Mouse (Mus musculus): ENCODE results near the gene Stk10.
A peak's percentile ranks its signal among the peaks of the same experiment; 100 is the strongest.
"Not testable (repeated sequence)": the region's sequence is repeated elsewhere in the genome, so short reads cannot be mapped to it uniquely, and the experiment has no call there.

Stk10 gene

DNA sequence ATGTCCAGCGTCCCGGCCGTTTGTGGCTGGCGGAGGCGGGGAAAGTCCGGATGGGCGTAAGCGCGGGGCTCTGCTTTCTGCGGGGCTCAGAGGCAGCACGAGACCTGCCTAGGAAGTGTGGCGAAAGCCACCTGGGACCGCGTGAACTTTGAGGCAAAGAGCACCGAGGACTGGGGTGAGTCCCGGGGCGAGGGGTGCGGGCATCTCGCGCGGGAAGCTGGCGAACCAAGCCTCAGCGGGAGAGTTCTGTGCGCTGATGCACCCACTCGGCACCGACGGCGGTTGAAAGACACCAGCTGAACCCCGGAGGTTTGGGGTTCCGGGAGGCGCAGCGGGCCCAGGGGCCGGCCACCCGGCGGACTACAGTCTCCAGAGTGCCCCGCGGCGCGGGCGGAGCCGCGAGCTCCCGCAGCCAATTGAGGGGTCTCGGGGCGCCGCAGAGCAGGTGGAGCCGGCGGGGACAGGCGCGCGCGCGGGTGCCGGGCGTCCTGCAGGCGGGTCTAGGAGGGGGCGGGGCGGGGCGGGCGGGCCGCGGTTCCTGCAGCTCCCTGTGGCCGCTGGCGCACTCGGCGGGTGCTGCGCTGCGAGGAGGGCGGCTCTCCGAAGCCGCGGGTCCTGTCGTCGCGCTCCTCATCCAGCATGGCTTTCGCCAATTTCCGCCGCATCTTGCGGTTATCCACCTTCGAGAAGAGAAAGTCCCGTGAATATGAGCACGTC lies at the start of gene Stk10:
Gene Stk10 (plus strand): TSS at position 541 of the 717 bp plus-strand sequence.
- peak; percentile 94 to 95 for DNase-seq

DNA sequence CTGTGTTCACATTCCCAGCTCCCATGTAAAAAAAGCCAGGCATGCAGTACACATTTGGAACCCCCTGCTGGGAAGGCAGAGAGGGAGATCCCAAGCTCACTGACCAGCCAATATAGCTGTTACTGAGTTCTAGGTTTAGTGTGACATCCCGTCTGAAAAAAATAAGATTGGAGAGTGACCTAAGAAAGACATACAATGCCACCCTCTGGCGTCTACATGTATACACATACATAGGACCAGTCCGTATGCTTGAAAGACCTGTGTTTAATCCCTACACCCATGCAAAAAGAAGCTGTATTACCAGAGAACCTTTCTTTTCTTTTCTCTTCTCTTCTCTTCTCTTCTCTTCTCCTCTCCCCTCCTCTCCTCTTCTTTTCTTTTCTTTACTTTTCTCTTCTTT lies 47.8 kb upstream of the Stk10 start:
- DNase-seq = no peak

DNA sequence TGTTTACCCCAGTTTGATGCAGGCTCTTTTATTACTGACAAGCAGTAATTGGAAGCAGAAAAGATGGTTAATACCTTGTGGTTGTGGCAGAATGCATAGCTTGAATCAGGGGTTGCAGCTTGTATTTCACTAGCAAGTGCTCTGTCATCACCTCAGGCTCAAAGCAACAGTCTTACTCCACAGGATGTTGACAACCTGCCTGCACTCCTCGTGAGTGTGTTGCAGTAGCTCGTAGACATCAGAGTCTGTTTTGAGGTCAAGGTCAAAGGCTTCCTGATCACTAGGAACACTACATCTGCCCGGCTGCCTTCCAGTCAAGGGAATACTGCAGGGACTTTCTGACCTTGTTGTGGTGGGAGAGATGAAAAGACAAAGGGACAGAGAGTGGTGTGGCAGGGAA lies 46.5 kb upstream of the Stk10 start:
- DNase-seq = no peak

DNA sequence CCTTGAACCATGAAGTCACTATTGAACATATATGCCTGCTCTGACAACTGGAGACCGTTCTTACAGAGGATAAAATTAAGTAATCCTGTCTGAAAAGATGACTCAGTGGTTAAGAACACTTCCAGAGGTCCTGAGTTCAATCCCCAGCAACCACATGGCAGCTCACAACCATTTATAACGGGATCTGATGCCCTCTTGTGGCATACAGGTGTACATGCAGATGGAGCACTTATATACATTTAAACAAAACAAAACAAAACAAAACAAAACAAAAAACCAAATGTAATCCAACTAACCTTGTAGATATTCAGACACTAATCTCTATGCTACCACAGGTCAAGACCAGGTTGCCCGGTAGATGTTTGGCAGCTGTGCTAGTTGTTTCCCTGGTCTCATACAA lies 45.6 kb upstream of the Stk10 start:
- DNase-seq = no peak

DNA sequence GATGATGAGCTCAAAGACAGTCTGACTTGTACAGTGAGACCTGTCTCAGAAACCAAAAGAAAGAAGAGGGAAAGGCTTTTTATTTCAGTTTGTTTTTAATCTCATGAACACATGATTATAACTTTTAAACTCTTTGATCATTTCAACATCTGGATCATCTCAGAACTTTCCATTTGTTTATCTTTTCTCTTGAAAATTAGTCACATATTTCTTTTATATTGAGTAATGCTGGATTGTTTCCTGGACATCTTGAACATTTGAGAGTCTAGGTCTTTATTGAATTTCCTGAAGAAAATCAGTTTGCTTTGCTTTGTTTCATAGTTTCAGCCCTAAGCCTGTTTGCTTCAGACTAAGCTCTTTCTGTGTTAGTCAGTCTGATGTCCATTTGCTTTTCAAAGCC lies 44.8 kb upstream of the Stk10 start:
- DNase-seq = no peak

DNA sequence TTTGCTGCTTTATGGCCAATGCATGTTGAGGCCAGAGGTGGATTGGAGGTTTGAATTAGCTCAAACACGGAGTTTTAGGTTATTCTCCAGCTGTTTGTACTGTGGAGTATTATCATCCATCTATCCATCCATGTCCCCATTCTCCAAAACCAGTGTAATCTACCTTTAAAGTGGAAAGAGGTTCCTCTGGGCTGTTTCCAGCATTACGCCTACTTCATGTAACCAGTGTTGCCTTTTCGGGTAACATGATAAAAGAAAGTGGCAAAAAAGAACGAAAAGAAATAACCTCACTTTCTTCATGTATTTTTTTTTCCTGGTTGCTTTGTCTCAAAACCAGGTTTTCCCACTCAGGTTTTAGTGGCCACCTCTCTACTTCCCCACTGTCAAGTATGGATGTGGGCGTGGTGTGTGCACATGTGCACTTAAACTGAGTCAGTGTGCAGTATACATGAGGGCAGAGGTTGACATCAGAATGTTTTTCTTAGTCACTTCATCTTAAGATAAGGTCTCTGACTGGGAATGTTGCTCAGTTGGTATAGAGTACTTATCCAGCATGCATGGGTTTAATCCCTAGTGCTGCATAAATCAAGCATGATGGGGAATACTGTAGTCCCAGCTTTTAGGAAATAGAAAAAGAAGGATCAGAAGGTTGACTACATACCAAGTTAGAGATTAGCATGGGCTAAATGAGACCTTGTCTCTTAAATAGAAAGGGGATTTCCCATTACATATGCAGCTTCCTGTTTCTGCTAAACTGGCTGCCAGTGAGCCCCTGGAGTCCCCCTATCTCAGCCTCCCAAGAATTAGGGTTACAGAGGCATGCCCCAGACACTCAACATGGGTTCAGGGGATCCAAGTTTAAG lies 44.1 kb upstream of the Stk10 start:
- no peak for DNase-seq

DNA sequence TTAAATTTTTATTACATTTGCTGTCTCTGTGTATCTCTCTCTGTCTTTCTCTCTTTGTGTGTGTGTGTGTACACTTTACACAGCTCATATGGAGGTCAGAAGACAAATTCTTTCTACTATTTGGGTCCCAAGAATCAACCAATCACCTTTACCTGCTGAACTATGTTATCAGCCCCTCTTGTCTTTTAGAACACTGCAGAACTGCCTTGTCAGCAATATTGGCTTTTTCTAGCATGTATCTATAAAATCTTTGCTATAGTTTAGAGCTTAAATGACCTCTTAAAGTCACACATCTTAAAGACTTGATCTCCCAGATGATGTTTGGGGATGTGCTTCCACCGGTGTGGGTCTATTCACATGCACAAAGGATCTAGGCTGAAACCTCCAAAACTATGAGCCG lies 42.0 kb upstream of the Stk10 start:
- DNase-seq = no peak

DNA sequence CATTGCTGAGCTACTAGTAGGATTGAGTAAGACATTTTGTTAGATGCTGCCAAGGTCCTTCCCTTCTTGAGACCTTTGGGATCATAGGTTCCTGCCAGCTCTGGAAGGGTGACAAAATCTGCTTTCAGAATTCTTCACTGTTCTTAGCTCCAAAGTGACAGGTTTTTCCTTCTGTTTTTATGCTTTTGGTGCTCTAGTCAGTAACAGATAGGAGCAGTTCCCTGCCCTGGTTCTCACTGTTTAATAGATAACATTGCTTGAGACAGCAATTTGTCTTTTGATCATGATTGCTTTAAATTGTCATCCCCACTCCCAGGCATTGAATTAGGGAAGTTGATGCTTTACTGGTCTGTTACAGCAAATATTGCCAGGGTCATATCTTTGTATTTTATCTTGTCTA lies 39.8 kb upstream of the Stk10 start:
- peak; percentile 8 to 26 for DNase-seq

DNA sequence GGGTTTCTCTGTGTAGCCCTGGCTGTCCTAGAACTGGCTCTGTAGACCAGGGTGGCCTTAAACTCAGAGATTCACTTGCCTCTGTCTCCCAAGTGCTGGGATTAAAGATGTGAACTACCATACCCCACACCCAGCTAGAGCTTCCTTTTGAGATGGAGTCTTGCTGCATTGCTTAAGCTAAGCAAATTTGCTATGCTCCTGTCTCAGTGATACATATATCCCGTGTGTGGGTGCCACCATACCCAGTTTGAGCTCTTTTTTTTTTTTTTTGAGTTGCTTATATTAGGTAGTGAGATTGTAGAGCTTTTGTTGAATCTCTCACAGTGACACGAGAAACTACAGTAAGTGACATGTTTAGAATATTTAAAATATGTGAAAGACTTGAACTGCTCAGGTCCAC lies 37.8 kb upstream of the Stk10 start:
- DNase-seq = no peak

DNA sequence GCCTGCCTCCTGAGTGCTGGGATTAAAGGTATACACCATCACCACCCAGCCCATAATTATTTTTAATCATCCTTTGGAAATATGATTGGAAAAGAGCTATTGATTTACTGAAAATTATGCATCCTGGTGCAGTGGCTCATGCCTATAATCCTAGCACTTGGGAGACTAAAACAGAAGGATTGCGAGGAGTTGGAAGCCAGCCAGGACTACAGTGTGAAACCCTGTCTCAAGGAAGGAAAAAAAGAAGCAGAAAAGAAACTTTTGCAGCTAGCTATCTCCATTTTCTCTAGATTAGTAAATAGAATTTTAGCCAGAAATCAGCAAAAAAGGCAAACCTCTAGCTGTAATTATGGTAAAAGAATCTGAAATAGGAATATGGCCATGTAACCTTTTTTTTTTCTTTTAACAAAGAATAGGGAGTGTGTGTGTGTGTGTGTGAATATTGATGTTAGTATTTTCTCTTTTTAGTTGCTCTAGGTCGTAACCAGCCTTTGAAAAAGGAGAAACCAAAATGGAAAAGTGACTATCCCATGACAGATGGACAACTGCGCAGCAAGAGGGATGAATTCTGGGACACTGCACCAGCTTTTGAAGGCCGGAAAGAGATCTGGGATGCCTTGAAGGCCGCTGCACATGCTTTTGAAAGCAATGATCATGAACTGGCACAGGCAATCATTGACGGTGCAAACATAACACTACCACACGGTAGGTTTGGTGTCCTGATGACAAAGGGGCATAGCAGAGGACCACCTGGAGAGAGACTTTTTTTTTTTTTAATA lies 34.2 kb upstream of the Stk10 start:
- DNase-seq = peak; percentile 23 to 64

DNA sequence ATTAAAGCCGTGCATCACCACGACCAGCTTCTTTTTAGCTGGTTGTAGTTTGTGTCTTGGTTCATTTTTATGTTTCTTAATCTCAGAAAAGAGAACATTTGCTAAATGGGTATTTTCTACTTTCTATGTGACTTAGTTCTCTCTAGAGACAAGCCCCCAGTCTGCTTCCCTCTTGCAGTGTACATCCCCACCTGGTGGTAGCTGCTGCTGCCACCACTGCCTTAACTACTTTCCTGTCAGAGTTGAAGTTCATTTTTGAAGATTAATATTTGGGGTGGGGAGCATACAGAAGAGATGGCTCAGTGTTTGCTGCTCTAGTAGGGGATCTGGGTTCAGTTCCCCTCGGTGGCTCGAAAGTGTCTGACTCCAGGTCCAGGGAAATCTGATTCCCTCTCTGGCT lies 33.2 kb upstream of the Stk10 start:
- DNase-seq = peak in 1 of 2 experiments; percentile 23

DNA sequence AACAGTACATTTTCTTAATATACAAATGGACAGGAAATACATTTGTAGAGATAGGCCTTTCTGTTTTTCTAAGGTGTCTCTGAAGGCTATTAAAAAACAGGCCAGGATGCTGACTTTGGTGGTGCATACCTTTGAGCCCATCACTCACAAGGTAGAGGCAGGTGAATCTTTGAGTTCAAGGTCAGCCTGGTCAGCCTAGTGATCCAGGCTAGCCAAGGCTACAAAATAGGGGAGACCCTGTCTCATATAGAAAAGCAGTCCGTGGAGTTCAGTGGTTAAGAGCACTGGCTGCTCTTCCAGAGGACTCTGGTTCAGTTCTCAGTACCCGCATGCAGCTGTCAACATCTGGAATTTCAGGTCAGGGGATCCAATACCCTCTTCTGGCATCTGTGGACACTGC lies 29.4 kb upstream of the Stk10 start:
- DNase-seq = no peak

DNA sequence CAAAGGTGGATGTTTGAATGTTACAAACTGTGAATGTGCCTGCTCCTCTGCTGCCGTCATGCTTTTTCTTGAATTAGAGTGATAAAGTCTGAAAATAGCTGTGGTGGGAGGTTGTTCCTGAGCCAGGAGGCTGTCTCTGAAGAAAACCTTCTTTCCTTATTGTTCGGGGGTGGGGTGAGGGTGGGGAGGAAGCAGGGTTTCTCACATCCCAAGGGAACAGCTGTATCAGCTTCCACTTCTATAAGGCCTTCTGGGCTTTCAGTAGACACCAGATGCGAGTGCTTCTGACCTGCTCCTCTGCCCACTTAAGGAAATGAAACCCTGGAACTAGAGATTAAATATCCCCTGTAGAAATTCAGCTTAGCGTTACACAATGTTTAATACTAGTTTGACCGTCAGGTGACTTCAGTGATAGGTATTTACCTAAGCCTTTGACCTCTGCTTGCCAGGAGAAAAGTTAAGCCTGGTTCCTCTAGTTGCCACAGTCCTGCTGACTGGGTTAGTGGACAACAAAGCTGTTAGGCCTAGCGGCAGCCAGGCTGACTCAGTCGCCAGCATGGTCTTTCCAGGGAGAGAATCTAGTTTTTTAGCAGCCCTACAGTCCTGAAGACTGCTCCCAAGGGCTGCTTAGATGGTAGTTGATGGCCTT lies 27.9 kb upstream of the Stk10 start:
- DNase-seq = no peak

DNA sequence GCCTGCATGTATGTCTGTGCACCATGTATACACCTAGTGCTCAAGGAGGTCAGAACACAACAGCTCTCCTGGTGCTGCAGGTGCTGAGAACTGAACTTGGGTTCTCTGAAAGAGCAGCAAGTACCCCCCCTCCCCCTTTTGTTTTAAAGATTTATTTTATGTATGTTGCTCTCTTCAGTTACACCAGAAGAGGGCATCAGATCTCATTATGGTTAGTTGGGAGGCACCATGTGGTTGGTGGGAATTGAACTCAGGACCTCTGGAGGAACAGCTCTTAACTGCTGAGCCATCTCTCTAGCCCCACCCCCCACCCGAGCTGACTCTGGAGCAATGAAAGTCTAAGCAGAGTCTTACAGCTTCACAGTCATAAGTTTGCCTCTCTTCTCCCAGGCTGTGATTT lies 22.2 kb upstream of the Stk10 start:
- DNase-seq = no peak

DNA sequence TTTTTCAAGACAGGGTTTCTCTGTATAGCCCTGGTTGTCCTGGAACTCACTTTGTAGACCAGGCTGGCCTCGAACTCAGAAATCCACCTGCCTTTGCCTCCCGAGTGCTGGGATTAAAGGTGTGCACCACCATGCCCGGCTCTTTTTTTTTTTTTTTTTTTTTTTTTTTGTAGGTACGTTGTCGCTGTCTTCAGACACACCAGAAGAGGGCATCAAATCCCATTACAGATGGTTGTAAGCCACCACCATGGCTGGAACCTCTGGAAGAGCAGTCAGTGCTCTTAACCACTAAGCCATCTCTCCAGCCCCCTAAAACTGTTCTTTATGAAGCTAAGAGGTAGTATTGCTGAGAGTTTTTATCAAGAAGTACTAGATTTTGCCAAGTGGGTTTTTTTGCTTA lies 18.3 kb upstream of the Stk10 start:
- DNase-seq = not testable (repeated sequence)

DNA sequence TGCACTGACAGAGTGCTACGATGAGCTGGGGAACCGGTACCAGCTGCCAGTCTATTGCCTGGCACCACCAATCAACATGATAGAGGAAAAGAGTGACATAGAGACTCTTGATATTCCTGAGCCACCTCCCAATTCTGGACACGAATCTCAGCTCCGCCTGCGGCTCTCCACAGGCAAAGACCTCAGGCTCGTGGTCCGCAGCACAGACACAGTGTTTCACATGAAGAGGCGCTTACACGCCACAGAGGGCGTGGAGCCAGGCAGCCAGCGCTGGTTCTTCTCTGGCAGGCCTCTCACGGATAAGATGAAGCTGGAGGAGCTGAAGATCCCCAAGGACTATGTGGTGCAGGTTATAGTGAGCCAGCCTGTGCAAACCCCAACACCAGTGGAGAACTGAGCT lies 17.0 kb upstream of the Stk10 start:
- DNase-seq = no peak

DNA sequence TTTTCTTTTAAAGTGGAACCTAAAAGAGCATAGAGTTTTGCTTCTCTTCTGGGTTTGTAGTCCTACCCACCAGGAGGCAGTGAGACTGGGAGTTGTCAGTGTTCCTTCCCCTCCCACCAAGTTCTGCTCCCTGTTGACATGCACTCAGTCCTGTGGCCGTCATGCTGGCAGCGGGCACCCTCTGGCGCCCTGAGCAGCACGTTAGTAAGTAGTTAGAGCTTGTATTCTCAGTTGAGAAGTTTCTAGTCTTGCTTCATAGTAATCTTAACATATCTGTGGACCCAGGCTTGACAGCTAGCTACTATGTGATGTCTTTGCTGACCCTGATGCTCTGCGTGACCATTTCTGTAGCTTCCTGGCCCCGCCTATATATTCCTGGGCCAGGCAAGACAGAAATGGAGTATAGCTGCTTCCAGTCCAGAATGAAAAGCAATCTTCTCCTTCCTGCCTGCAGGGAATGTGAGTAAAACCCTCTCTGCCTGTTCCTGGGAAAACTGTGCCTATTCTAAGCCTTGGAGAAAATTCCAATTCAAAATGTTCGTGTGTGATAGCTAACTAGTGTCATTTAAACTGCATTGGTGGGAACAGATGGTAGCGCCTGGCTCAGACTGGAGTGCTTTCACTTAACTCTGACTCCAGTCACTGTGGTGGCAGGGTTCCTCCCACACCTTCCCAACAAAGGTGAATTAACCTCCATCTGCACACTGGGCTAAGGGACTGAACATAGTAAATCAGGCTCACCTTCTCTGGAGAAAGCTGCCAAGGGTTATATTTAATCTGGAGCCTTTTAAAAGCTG lies 16.0 kb upstream of the Stk10 start:
- no peak for DNase-seq

DNA sequence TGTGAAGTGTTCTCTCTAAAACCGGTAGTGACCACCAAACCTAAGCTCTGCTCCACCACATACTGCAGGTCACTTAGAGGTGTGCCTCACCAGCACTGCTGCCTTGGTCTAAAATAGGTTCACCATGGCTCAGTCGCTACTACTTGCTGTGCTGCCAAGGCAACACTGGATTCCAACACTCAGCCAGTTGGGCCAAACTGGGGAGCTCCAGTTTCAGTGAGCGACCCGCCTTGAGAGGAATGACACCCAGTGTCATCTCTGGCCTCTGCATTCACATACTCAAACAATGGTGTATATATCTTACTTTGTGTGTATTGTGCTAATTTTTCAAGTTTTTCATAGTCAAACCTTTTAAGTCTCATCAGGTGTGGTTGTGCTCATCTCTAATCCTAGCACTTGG lies 14.3 kb upstream of the Stk10 start:
- no peak for DNase-seq

DNA sequence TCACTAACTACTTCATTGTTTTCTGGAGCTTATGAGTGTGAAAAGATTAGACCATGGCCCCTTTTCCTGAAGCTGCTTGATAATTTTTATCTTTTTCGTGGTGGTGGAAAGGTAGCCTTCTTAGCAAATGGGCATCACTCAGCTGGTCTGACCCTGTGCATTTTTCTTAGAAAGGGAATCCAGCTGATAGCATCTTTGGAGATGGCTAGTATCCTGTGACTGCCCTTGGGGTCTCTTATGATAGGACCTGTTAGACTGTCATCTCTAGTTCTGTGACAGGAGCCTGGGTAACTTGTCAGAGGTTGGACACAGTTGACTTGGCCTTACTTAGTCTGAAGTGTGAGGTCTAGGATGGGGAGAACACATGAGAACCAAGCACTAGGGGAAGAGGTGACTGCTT lies 13.8 kb upstream of the Stk10 start:
- DNase-seq = no peak

DNA sequence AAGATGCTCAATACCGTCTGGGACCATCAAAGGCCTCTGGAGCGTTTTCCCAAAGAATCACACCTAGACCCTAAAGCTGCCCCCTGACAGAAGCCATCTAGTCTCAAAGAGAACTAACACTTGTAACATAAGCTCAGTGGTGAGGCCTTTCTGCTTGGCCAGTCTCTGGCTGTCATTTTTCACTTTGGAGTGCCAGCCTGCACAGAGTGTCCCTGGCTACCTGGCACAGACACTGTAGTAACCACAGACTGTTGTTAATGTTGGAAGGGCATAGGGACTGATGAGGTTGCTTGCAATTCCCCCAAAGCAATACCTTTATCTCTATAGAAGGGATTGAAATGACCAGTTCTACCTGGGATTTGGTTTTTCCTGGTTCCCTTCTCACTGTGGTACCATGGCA lies 11.9 kb upstream of the Stk10 start:
- no peak for DNase-seq

DNA sequence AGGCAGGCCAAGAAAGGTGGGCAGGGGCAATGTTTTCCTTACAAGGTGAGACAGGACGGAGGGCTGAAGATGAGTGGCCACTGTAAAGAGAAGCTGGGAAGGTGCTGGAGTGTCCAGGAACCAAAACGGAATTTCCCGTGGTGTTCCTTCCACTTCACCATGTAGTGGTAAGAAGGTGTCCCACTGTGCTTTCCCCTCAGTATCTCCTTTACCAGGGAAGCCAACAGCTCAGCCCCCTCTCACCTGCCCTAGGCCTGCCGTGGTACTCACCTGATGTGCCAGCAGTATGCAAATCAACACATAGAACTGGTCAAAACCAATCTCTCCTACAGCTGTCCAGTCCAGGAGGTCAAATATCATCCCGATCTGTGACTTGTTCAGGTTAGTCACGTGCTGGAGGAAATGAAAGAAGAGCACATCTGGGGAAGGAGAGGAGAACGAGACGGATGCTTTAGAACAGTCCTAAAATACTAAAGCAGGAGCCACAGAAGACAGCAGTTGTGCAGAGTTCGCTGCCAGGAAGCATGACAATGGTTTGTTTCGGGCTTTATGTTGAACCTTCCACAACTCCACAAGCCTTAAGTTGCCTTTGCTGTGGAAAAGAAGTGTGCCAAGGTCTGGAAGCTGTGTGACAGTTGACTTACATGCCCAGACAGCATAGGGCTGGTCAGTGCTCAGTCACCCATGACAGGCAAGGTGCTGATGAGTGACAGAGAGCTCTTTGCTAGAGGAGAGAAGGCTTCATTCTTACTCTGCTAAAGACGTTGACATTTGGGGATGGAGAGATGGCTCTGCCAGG lies 8.8 kb upstream of the Stk10 start:
- no peak for DNase-seq

Data from kidney, postnatal 36 days (tissue).